ENCODE assay signal across 14 mouse cellular contexts in the genomic region with DNA sequence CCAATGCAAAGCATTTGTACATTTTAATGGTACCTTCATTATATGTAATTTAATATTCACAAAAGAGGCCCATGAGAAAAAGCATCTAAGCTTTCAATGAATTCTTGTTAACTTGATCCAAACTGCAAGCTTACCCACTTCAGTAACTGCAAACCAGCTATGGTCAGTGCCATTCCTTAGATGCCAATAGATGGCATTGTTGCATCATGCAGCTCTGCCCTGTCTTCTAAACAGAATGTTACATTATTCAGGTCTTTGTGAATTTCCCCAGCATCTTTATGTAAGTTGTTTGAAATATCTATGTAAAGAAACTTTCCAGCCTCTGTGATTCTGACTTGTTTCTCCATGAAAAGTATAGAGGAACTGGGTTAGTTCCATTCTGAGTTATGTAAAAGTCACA.
DNase-seq lines count a peak whose midpoint lies in the region; ATAC-seq lines count a peak whose summit lies in the region.
"Had no signal": no experiment of that assay in that cellular context is flagged by ENCODE, and none has a peak within 500 bp of the region (broad histone marks: within the 10 kb centered on the region; RNA-seq: fewer than 3 reads in every experiment).

No protein-coding gene starts in this region.

- DNase-seq in forebrain, embryonic 14.5 days (ENCODE audit: low spot score): peak; percentile 39
- DNase-seq in left cerebral cortex, postnatal 14 days (ENCODE audit: low spot score in 2 of 2): peak; percentile 1 to 3
- no peak for DNase-seq in left cerebral cortex, adult 18-20 months (ENCODE audit: low spot score in 2 of 2)
- peak; percentile 13 for DNase-seq in MEL-GATA-1-ER (ENCODE audit: extremely low read depth, low read depth)
- peak; percentile 0 for DNase-seq in retina, adult 2 months (ENCODE audit: low read depth, low spot score)
- no peak for DNase-seq in gastrocnemius, postnatal 10 days
- no peak for DNase-seq in gastrocnemius, adult 18-20 months (ENCODE audit: low spot score)
- DNase-seq: gastrocnemius, postnatal 36 days; lung, adult 18-20 months; thymus, adult 18-20 months had no signal

- ATAC-seq in forebrain, embryonic 14.5 days: no peak
- ATAC-seq in forebrain, embryonic 15.5 days (replicated peaks): no peak
- ATAC-seq: hindbrain, embryonic 16.5 days had no signal

- no peaks in the 10 kb centered on the region for H3K36me3 ChIP-seq in forebrain, embryonic 14.5 days (ENCODE audit: control insufficient read depth, insufficient read depth, low read length)
- H3K36me3 ChIP-seq in forebrain, embryonic 15.5 days: no peaks in the 10 kb centered on the region
- H3K36me3 ChIP-seq: forebrain, embryonic 12.5 days; heart, embryonic 15.5 days had no signal

- H3K9me3 ChIP-seq in forebrain, embryonic 14.5 days (replicated peaks; ENCODE audit: control insufficient read depth, low read length): no peaks in the 10 kb centered on the region
- no peaks in the 10 kb centered on the region for H3K9me3 ChIP-seq in forebrain, embryonic 15.5 days
- H3K9me3 ChIP-seq: forebrain, embryonic 12.5 days; heart, embryonic 15.5 days had no signal

- intact Hi-C loops in left cerebral cortex, postnatal 14 days (cut with DNase I): no loop called here

- no peak overlapping the region for H3K4me3 ChIP-seq in forebrain, embryonic 14.5 days (ENCODE audit: low read depth, low read length)
- no peak overlapping the region for H3K4me3 ChIP-seq in forebrain, embryonic 15.5 days
- H3K4me3 ChIP-seq: forebrain, embryonic 12.5 days; heart, embryonic 15.5 days had no signal

- no peaks in the 10 kb centered on the region for H3K4me1 ChIP-seq in forebrain, embryonic 14.5 days (ENCODE audit: control insufficient read depth, insufficient read depth, low read length)
- H3K4me1 ChIP-seq in forebrain, embryonic 15.5 days: no peaks in the 10 kb centered on the region
- H3K4me1 ChIP-seq: forebrain, embryonic 12.5 days; heart, embryonic 15.5 days had no signal

- H3K4me2 ChIP-seq in forebrain, embryonic 14.5 days (ENCODE audit: low read length): no peak overlapping the region
- no peak overlapping the region for H3K4me2 ChIP-seq in forebrain, embryonic 15.5 days (replicated peaks)
- H3K4me2 ChIP-seq: forebrain, embryonic 12.5 days; heart, embryonic 15.5 days had no signal

- no peaks in the 10 kb centered on the region for H3K27me3 ChIP-seq in forebrain, embryonic 14.5 days (replicated peaks; ENCODE audit: control insufficient read depth, insufficient read depth, low read length)
- H3K27me3 ChIP-seq in forebrain, embryonic 15.5 days: no peaks in the 10 kb centered on the region
- H3K27me3 ChIP-seq: forebrain, embryonic 12.5 days; heart, embryonic 15.5 days had no signal

- H3K27ac ChIP-seq in forebrain, embryonic 14.5 days (ENCODE audit: low read depth, low read length): no peak overlapping the region
- H3K27ac ChIP-seq in forebrain, embryonic 15.5 days (replicated peaks): no peak overlapping the region
- H3K27ac ChIP-seq: forebrain, embryonic 12.5 days; heart, embryonic 15.5 days had no signal

- no peak overlapping the region for H3K9ac ChIP-seq in forebrain, embryonic 14.5 days (ENCODE audit: low read length)
- no peak overlapping the region for H3K9ac ChIP-seq in forebrain, embryonic 15.5 days (replicated peaks)
- H3K9ac ChIP-seq: forebrain, embryonic 12.5 days; heart, embryonic 15.5 days had no signal

Comparison
In these comparisons a context has a peak if more than half of its experiments do, and no peak if none do; other contexts are left out.
1. DNase-seq: peak in forebrain, embryonic 14.5 days (single experiment), left cerebral cortex, postnatal 14 days (2 of 2), MEL-GATA-1-ER (single experiment) and retina, adult 2 months (single experiment); none in left cerebral cortex, adult 18-20 months (0 of 2), gastrocnemius, postnatal 10 days (single experiment) and gastrocnemius, adult 18-20 months (single experiment).